Mouse (Mus musculus) lung, adult 2 months (tissue): ENCODE results near the gene Gm28710.

Experiments
- CTCF ChIP-seq: fragments of 200-500 bp; IDR thresholded peaks from 2 replicates; pipeline ENCODE4 v1.5.1; 2011; ENCODE audit warnings: mild to moderate bottlenecking, low read length, control low read depth; ENCODE audit not compliant: insufficient read depth
- POLR2A ChIP-seq: fragments of 200-500 bp; IDR thresholded peaks from 2 replicates; pipeline ENCODE4 v1.6.1; 2011; ENCODE audit warnings: low read depth, mild to moderate bottlenecking, control low read depth, low read length, borderline replicate concordance; ENCODE audit errors: extremely low read depth

DNA sequence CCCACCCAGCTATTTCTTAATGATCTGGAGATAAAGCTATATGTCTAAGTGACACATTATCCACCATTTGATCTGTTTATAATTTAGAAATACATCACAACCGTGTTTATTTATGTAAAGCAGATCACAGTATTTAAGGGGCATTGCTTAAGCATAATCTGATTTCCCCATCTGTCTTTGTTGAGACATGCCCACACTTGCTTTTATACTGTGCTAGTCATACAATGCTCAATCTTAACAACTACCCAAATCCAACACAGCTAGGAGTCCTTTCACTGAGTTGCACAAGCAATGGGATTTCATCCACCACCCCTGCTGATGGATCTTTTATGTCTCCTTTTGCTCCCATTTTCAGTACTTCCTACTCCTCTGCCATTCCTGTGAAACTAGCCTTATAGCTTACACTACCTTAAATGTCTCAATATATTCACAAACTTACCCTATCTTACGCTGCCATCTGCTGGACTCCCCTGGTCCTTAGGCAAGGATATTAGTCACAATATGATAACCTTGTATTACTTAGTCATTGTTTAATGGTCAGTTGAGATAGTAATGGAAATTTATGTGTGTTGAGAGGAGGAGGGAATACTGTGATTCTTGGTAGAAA, 77.8 kb downstream of the Gm28710 start:
- peak; percentile 7; the same call in 1 of the 2 replicates for TF ChIP-seq CTCF
- TF ChIP-seq POLR2A, result no peak
